Mouse (Mus musculus): ENCODE data around the gene Spaca3. TPM values are rescaled to one million over a fixed set of nuclear protein-coding genes. Genes with fewer than 3 reads are reported as not detected.

Spaca3 gene
- polyA plus RNA-seq (2014; fragmentation: Nextera tagmentation; extraction: Ambion mirVana), result not detected in 2 replicates

- no peak within 1 kb of the TSS for H3K4me3 ChIP-seq (ENCODE audit: low read length)
- no peaks in the 10 kb centered on the region for H3K4me1 ChIP-seq (ENCODE audit: control insufficient read depth, insufficient read depth, low read length)
- peaks cover 3% of the 10 kb centered on the region; the same call in 1 of the 2 replicates for H3K27me3 ChIP-seq (ENCODE audit: control insufficient read depth, insufficient read depth, low read length)
- no peak for ATAC-seq (ENCODE audit: low FRiP score, low TSS enrichment)
- no peak within 1 kb of the TSS for H3K9ac ChIP-seq (ENCODE audit: low read depth, low read length)
- H3K27ac ChIP-seq (ENCODE audit: low read depth, low read length), result no peak within 1 kb of the TSS
- no peaks in the 10 kb centered on the region for H3K9me3 ChIP-seq (ENCODE audit: control insufficient read depth, low read length)
- H3K36me3 ChIP-seq (ENCODE audit: control insufficient read depth, insufficient read depth, low read length), result no peaks in the 10 kb centered on the region
- 46% methylated on average over 10 of the region's 10 CpGs for WGBS
- no peak within 1 kb of the TSS for H3K4me2 ChIP-seq (replicated peaks; ENCODE audit: low read depth, low read length)
These were observed at the start of gene Spaca3 for GRCm38 (mm10) chr11:80858065-80858464. Spaca3 (plus strand) TSS chr11:80858365.

- H3K9me3 ChIP-seq (ENCODE audit: control insufficient read depth, low read length), result no peaks in the 10 kb centered on the region
- ATAC-seq (ENCODE audit: low FRiP score, low TSS enrichment), result no peak
- no peak overlapping the region for H3K4me3 ChIP-seq (ENCODE audit: low read length)
- H3K36me3 ChIP-seq (ENCODE audit: control insufficient read depth, insufficient read depth, low read length), result peaks cover 13% of the 10 kb centered on the region
- H3K9ac ChIP-seq (ENCODE audit: low read depth, low read length), result no peak overlapping the region
- 46% methylated on average over 6 of the region's 6 CpGs for WGBS
- H3K4me2 ChIP-seq (replicated peaks; ENCODE audit: low read depth, low read length), result no peak overlapping the region
- no peaks in the 10 kb centered on the region for H3K27me3 ChIP-seq (ENCODE audit: control insufficient read depth, insufficient read depth, low read length)
- no peak overlapping the region for H3K27ac ChIP-seq (ENCODE audit: low read depth, low read length)
- H3K4me1 ChIP-seq (ENCODE audit: control insufficient read depth, insufficient read depth, low read length), result peaks cover 9% of the 10 kb centered on the region; the same call in 1 of the 2 replicates
These were observed 49.6 kb upstream of the Spaca3 start for GRCm38 (mm10) chr11:80808551-80809070.

DNA sequence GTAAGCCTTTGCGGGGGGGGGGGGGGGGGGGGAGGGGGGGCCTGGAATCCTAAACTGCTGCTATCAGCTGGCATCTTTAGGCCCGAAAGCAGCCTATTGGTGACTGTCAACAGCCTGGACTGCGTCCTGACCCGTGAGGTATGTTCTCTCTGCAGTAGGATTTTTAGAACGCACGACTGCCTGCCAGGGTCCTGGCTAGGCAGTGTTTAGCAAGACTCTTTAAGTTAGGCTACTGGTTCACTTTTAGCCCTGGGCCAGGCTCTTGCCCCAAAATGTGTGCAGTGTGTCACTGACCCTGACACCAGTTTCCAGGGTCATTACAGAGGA is 48.5 kb upstream of the Spaca3 start:
- H3K27me3 ChIP-seq (ENCODE audit: control insufficient read depth, insufficient read depth, low read length), result no peaks in the 10 kb centered on the region
- H3K4me3 ChIP-seq (ENCODE audit: low read length), result peak overlapping the region; percentile 61
- peak; percentile 18; the same call in 1 of the 2 replicates for ATAC-seq (ENCODE audit: low FRiP score, low TSS enrichment)
- H3K4me2 ChIP-seq (replicated peaks; ENCODE audit: low read depth, low read length), result peak overlapping the region; percentile 77
- H3K36me3 ChIP-seq (ENCODE audit: control insufficient read depth, insufficient read depth, low read length), result peaks cover 23% of the 10 kb centered on the region
- 20% methylated on average over 5 of the region's 6 CpGs for WGBS
- H3K9me3 ChIP-seq (ENCODE audit: control insufficient read depth, low read length), result no peaks in the 10 kb centered on the region
- H3K27ac ChIP-seq (ENCODE audit: low read depth, low read length), result peak overlapping the region; percentile 86; the same call in 1 of the 2 replicates
- peaks cover 9% of the 10 kb centered on the region; the same call in 1 of the 2 replicates for H3K4me1 ChIP-seq (ENCODE audit: control insufficient read depth, insufficient read depth, low read length)
- H3K9ac ChIP-seq (ENCODE audit: low read depth, low read length), result peak overlapping the region; percentile 80

DNA sequence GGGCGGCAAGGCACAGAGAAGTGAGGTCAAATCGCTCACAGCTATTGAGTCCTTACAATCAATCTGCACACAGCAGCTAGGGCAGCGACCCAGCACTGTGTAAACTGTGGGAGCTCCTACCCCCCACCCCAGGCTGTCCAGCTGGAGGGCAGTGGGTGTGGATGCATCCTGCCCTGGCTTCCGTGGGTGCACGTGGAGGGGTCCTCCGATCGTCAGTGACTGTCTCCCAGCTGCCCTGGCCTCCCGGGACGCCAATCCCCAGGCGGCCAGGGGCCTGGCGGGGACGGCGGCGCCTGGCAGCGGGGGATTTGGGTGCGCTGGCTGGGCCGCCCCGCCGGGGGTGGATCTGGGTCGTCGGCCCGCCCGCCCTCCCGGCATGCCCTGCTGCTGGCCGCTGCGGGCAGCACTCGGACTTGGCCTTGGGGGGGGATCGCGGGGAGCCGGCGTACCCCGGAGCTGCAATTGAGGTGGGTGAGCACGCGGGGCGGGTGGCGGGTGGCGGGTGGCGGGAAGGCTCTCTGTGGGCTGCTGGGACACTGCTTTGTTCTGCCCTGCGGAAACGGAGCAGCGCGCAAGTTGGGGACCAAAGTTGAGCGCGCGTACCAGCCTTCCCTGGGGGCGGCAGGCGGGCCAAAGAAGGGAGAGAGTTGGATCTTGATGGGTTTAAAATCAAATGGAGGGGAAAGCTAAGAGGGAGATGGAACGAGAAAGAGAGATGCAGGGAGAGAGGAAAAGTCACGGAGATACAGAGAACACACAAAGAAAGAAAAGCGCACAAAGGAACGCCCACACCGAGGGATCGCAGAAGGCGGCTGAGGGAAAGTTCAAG is 48.0 kb upstream of the Spaca3 start, which contains the start of gene Tmem98:
Gene Tmem98, plus strand, starts transcription at position 183 of the 829 bp plus-strand sequence.
- H3K27ac ChIP-seq (ENCODE audit: low read depth, low read length), result peak within 1 kb of the TSS; percentile 86
- no peaks in the 10 kb centered on the region for H3K9me3 ChIP-seq (ENCODE audit: control insufficient read depth, low read length)
- peaks cover 9% of the 10 kb centered on the region; the same call in 1 of the 2 replicates for H3K4me1 ChIP-seq (ENCODE audit: control insufficient read depth, insufficient read depth, low read length)
- H3K36me3 ChIP-seq (ENCODE audit: control insufficient read depth, insufficient read depth, low read length), result peaks cover 26% of the 10 kb centered on the region
- WGBS, result 1% methylated on average over 37 of the region's 54 CpGs
- peak within 1 kb of the TSS; percentile 61 for H3K4me3 ChIP-seq (ENCODE audit: low read length)
- peak within 1 kb of the TSS; percentile 77 for H3K4me2 ChIP-seq (replicated peaks; ENCODE audit: low read depth, low read length)
- peak; percentile 82 for ATAC-seq (ENCODE audit: low FRiP score, low TSS enrichment)
- no peaks in the 10 kb centered on the region for H3K27me3 ChIP-seq (ENCODE audit: control insufficient read depth, insufficient read depth, low read length)
- H3K9ac ChIP-seq (ENCODE audit: low read depth, low read length), result peak within 1 kb of the TSS; percentile 80

DNA sequence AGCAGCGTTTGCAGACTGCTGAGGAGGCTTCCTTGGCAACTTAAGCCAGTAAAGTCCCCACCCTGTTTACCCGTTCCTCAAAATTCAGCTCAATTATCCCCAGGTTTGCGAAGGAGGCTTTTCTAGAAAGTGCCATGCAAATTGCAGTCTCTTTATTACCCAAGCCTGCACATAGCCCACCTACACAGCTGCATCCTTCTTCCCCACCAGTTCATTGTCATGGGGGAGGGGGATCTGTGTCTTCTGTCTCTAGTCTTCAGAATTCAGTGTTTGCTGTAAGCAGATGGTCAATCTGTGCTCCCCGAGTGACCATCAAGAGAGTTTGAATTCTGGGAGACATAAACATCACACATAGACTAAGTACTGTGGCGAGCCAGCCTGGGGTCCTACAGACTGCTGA is 47.0 kb upstream of the Spaca3 start:
- H3K4me3 ChIP-seq (ENCODE audit: low read length), result peak overlapping the region; percentile 61
- peaks cover 36% of the 10 kb centered on the region for H3K36me3 ChIP-seq (ENCODE audit: control insufficient read depth, insufficient read depth, low read length)
- H3K9ac ChIP-seq (ENCODE audit: low read depth, low read length), result peak overlapping the region; percentile 80
- peaks cover 9% of the 10 kb centered on the region; the same call in 1 of the 2 replicates for H3K4me1 ChIP-seq (ENCODE audit: control insufficient read depth, insufficient read depth, low read length)
- WGBS, result 12% methylated on average over 5 of the region's 5 CpGs
- no peak overlapping the region for H3K27ac ChIP-seq (ENCODE audit: low read depth, low read length)
- H3K9me3 ChIP-seq (ENCODE audit: control insufficient read depth, low read length), result no peaks in the 10 kb centered on the region
- no peak for ATAC-seq (ENCODE audit: low FRiP score, low TSS enrichment)
- H3K4me2 ChIP-seq (replicated peaks; ENCODE audit: low read depth, low read length), result peak overlapping the region; percentile 77
- H3K27me3 ChIP-seq (ENCODE audit: control insufficient read depth, insufficient read depth, low read length), result no peaks in the 10 kb centered on the region

DNA sequence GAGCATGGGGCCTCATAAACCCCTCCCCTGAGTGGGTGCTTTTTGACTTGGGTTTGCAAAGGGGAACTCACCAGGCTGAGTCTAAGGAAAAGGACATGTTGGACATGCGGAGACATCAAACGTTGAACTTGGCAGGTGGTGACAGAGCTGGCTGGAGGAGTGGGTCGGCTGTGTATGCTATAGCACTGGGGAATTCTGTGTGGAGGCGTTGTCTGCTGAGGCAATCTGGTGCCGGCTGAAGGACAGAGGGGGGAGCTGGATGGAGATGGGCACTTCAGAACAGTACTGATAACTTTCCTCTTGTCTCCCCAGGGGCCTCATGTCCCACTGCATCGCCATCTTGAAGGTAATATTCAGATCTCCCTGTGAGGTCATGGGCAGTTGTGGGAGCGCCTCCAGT is 42.8 kb upstream of the Spaca3 start:
- Histone ChIP-seq H3K4me2 (replicated peaks; ENCODE audit: low read depth, low read length) (no peak overlapping the region), H3K9ac (ENCODE audit: low read depth, low read length) (no peak overlapping the region), H3K27me3 (ENCODE audit: control insufficient read depth, insufficient read depth, low read length) (no peaks in the 10 kb centered on the region), H3K36me3 (ENCODE audit: control insufficient read depth, insufficient read depth, low read length) (peaks cover 62% of the 10 kb centered on the region), H3K4me1 (ENCODE audit: control insufficient read depth, insufficient read depth, low read length) (peaks cover 17% of the 10 kb centered on the region), H3K27ac (ENCODE audit: low read depth, low read length) (no peak overlapping the region), H3K4me3 (ENCODE audit: low read length) (no peak overlapping the region), H3K9me3 (ENCODE audit: control insufficient read depth, low read length) (no peaks in the 10 kb centered on the region)
- ATAC-seq (ENCODE audit: low FRiP score, low TSS enrichment), result no peak
- 85% methylated on average over 7 of the region's 7 CpGs for WGBS

GRCm38 (mm10) chr11:80818060-80818697 is 40.0 kb upstream of the Spaca3 start:
- no peak overlapping the region for H3K4me3 ChIP-seq (ENCODE audit: low read length)
- H3K9me3 ChIP-seq (ENCODE audit: control insufficient read depth, low read length), result no peaks in the 10 kb centered on the region
- H3K27me3 ChIP-seq (ENCODE audit: control insufficient read depth, insufficient read depth, low read length), result no peaks in the 10 kb centered on the region
- H3K9ac ChIP-seq (ENCODE audit: low read depth, low read length), result no peak overlapping the region
- no peak overlapping the region for H3K4me2 ChIP-seq (replicated peaks; ENCODE audit: low read depth, low read length)
- peaks cover 73% of the 10 kb centered on the region for H3K36me3 ChIP-seq (ENCODE audit: control insufficient read depth, insufficient read depth, low read length)
- H3K27ac ChIP-seq (ENCODE audit: low read depth, low read length), result peak overlapping the region; percentile 30; the same call in 1 of the 2 replicates
- peaks cover 8% of the 10 kb centered on the region; the same call in 1 of the 2 replicates for H3K4me1 ChIP-seq (ENCODE audit: control insufficient read depth, insufficient read depth, low read length)
- WGBS, result 50% methylated on average over 11 of the region's 11 CpGs
- peak; percentile 80 for ATAC-seq (ENCODE audit: low FRiP score, low TSS enrichment)

GRCm38 (mm10) chr11:80820085-80820484 is 38.1 kb upstream of the Spaca3 start:
- WGBS, result 80% methylated on average over 3 of the region's 3 CpGs
- no peak overlapping the region for H3K4me2 ChIP-seq (replicated peaks; ENCODE audit: low read depth, low read length)
- H3K9ac ChIP-seq (ENCODE audit: low read depth, low read length), result no peak overlapping the region
- H3K27ac ChIP-seq (ENCODE audit: low read depth, low read length), result no peak overlapping the region
- ATAC-seq (ENCODE audit: low FRiP score, low TSS enrichment), result no peak
- peaks cover 8% of the 10 kb centered on the region; the same call in 1 of the 2 replicates for H3K4me1 ChIP-seq (ENCODE audit: control insufficient read depth, insufficient read depth, low read length)
- no peaks in the 10 kb centered on the region for H3K9me3 ChIP-seq (ENCODE audit: control insufficient read depth, low read length)
- H3K4me3 ChIP-seq (ENCODE audit: low read length), result no peak overlapping the region
- H3K27me3 ChIP-seq (ENCODE audit: control insufficient read depth, insufficient read depth, low read length), result no peaks in the 10 kb centered on the region
- H3K36me3 ChIP-seq (ENCODE audit: control insufficient read depth, insufficient read depth, low read length), result peaks cover 56% of the 10 kb centered on the region

All from kidney, embryonic 14.5 days (tissue).